8 mouse cellular contexts compared by ENCODE assay signal in the genomic region with DNA sequence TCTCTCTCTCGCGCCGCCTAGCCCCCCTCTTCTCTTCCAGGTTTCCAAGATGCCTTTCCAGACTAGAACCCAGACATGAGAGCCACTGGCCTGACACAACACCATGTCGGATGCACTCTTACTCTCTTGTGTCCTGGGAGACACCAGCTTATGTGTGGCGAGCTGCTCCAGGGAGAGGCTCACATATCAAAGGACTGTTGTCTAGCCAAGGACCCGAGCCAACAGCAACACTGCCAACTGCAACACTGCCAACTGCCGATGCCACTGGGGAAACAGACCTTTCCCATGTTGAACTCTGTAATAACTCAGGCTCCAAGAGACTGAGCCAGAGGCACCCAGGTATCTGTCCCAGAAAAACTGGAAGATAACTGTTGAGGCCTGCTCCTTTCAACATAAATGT. TPM values are rescaled to one million over a fixed set of nuclear protein-coding genes. Genes with fewer than 3 reads are reported as not detected.
DNase-seq lines count a peak whose midpoint lies in the region; ATAC-seq lines count a peak whose summit lies in the region.
"Had no signal": no experiment of that assay in that cellular context is flagged by ENCODE, and none has a peak within 500 bp of the region (broad histone marks: within the 10 kb centered on the region; RNA-seq: fewer than 3 reads in every experiment).

No protein-coding gene starts in this region.

- H3K27ac ChIP-seq in midbrain, embryonic 16.5 days (ENCODE audit: low read length) = no peak overlapping the region
- H3K27ac ChIP-seq: heart, embryonic 15.5 days had no signal

- no peaks in the 10 kb centered on the region for H3K4me1 ChIP-seq in midbrain, embryonic 16.5 days (ENCODE audit: control insufficient read depth, insufficient read depth, low read length)

- intact Hi-C loops in heart, postnatal 14 days (cut with DNase I) = no loop called here
- intact Hi-C loops in left cerebral cortex, postnatal 4 days (cut with DNase I) = no loop called here

- H3K9ac ChIP-seq in midbrain, embryonic 16.5 days (ENCODE audit: low read depth, low read length) = no peak overlapping the region
- H3K9ac ChIP-seq: heart, embryonic 15.5 days had no signal

- no peaks in the 10 kb centered on the region for H3K27me3 ChIP-seq in midbrain, embryonic 16.5 days (ENCODE audit: control insufficient read depth, insufficient read depth, low read depth, low read length)
- H3K27me3 ChIP-seq: heart, embryonic 15.5 days had no signal

- peaks cover 14% of the 10 kb centered on the region for H3K36me3 ChIP-seq in midbrain, embryonic 16.5 days (ENCODE audit: control insufficient read depth, insufficient read depth, low read length)

- 66% methylated on average over 7 of the region's 7 CpGs for WGBS in midbrain, embryonic 16.5 days

- H3K4me2 ChIP-seq in midbrain, embryonic 16.5 days (ENCODE audit: low read length) = no peak overlapping the region
- H3K4me2 ChIP-seq: heart, embryonic 15.5 days had no signal

- H3K9me3 ChIP-seq in midbrain, embryonic 16.5 days (replicated peaks; ENCODE audit: control insufficient read depth, low read length, poor library complexity, severe bottlenecking) = no peaks in the 10 kb centered on the region
- H3K9me3 ChIP-seq: heart, embryonic 15.5 days had no signal

- no peak overlapping the region for H3K4me3 ChIP-seq in midbrain, embryonic 16.5 days (ENCODE audit: low read depth, low read length)
- H3K4me3 ChIP-seq: heart, embryonic 15.5 days had no signal

- no peak for ATAC-seq in midbrain, embryonic 16.5 days

- DNase-seq in ovary, postnatal 36 days (ENCODE audit: low spot score) = peak; percentile 56
- no peak for DNase-seq in ovary, adult 18-20 months (ENCODE audit: low spot score)
- DNase-seq in cerebellum, adult 9-11 months = peak; percentile 82
- DNase-seq in heart, postnatal 14 days = peak; percentile 62 to 84
- peak; percentile 88 for DNase-seq in left cerebral cortex, postnatal 4 days
- no peak for DNase-seq in lung, postnatal 4 days

RNA-seq across cellular contexts. Expression of a gene that starts 10.0 kb away (rescaled TPM):
- 10 to 100 TPM; 29.3 to 29.9 TPM for total RNA-seq in heart, postnatal 14 days (2021)
- total RNA-seq in left cerebral cortex, postnatal 4 days (2021) = 10 to 100 TPM; 38.1 to 41.0 TPM
- 33.3 and 42.5 TPM in 2 replicates for polyA plus RNA-seq in midbrain, embryonic 16.5 days (2015; fragmentation: Nextera tagmentation; extraction: Ambion mirVana)

RNA-seq across cellular contexts. Expression of a gene that starts 10.0 kb away (rescaled TPM):
- total RNA-seq in heart, postnatal 14 days (2021) = not detected
- 1 to 10 TPM; 1.7 to 2.0 TPM for total RNA-seq in left cerebral cortex, postnatal 4 days (2021)
- 0.77 and 0.99 TPM in 2 replicates for polyA plus RNA-seq in midbrain, embryonic 16.5 days (2015; fragmentation: Nextera tagmentation; extraction: Ambion mirVana)

RNA-seq across cellular contexts. Expression of a gene that starts 17.7 kb away (rescaled TPM):
- total RNA-seq in heart, postnatal 14 days (2021) = 10 to 100 TPM; 25.3 to 32.3 TPM
- total RNA-seq in left cerebral cortex, postnatal 4 days (2021) = 10 to 100 TPM; 65.9 to 73.9 TPM
- 60.3 and 67.8 TPM in 2 replicates for polyA plus RNA-seq in midbrain, embryonic 16.5 days (2015; fragmentation: Nextera tagmentation; extraction: Ambion mirVana)

RNA-seq across cellular contexts. Expression of a gene that starts 17.7 kb away (rescaled TPM):
- total RNA-seq in heart, postnatal 14 days (2021) = 10 to 100 TPM; 21.1 to 24.7 TPM
- total RNA-seq in left cerebral cortex, postnatal 4 days (2021) = 10 to 100 TPM; 18.2 to 37.9 TPM
- polyA plus RNA-seq in midbrain, embryonic 16.5 days (2015; fragmentation: Nextera tagmentation; extraction: Ambion mirVana) = 19.0 and 21.2 TPM in 2 replicates

RNA-seq across cellular contexts. Expression of a gene that starts 25.8 kb away (rescaled TPM):
- 10 to 100 TPM; 69.5 to 76.3 TPM for total RNA-seq in heart, postnatal 14 days (2021)
- 10 to 100 TPM; 66.9 to 70.3 TPM for total RNA-seq in left cerebral cortex, postnatal 4 days (2021)
- 85.8 and 87.4 TPM in 2 replicates for polyA plus RNA-seq in midbrain, embryonic 16.5 days (2015; fragmentation: Nextera tagmentation; extraction: Ambion mirVana)

Comparison
In these comparisons a context has a peak if more than half of its experiments do, and no peak if none do; other contexts are left out.
1. DNase-seq: peak in ovary, postnatal 36 days (single experiment), cerebellum, adult 9-11 months (single experiment), heart, postnatal 14 days (2 of 2) and left cerebral cortex, postnatal 4 days (single experiment); none in ovary, adult 18-20 months (single experiment) and lung, postnatal 4 days (0 of 2).